Mouse (Mus musculus) hematopoietic stem cell, adult 5-6 weeks (primary cell): ENCODE data around the gene Theg. TPM values are rescaled to one million over a fixed set of nuclear protein-coding genes. Genes with fewer than 3 reads are reported as not detected.

ENCODE experiments used
- ATAC-seq, 2 experiments: fragments of 125-278 bp in 1 of 2; replicated peaks in 1 of 2; 2 replicates each; pipeline ENCODE4 v1.8.0; 2016 to 2017; ENCODE audit warnings: inconsistent platforms in 2 of 2, mild to moderate bottlenecking in 2 of 2, moderate number of reproducible peaks in 2 of 2, low read depth in 1 of 2, moderate TSS enrichment in 1 of 2; ENCODE audit not compliant: low FRiP score in 2 of 2, poor library complexity in 2 of 2, severe bottlenecking in 2 of 2, insufficient read depth in 1 of 2, low TSS enrichment in 1 of 2
- total RNA-seq: library from RNA; stranded (forward); fragments of 172-1452, 232-1000 nt; gene quantifications from 2 replicates; pipeline ENCODE4 v1.2.3, GENCODE M21; 2017

Theg gene
- total RNA-seq, 1 experiment from 2014 or later = not detected

DNA sequence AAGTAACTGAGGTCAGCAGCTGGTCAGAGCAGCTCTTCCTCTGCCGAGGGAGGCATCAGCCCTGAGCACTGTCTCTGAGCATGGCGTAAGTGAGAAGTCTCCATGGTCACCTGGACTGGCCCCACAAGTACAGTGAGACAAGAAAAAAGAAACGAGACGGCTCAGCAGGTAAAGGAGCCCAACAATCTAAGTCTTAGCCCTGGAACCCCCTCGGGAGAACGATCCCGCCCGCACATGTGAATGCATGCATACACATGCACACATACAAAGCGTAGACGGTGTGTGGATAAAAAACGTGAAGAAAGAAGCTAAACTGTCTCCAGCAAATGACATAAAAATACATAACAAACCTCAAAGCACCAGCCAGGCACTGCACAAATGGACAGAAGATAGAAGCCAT lies 40.6 kb downstream of the Theg start:
- no peak for ATAC-seq

DNA sequence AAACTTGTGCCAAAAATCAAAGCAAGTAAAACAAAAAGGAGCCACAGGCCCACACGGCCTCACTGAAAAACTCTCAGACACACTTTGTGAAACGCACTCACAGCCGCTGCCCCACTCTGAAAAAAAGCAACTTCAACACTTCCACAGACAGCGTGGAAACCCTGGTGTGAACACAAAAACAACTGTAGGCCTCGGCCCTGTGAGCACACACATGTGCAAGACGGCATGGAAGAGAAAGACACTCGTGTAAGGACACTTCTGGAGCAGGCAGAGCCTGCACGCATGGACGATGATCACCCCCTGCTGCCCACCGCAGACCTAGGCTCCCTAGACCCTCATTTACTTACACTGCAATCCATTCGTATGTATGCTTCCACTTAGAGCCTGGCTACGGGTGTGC lies 41.2 kb downstream of the Theg start:
- no peak for ATAC-seq

DNA sequence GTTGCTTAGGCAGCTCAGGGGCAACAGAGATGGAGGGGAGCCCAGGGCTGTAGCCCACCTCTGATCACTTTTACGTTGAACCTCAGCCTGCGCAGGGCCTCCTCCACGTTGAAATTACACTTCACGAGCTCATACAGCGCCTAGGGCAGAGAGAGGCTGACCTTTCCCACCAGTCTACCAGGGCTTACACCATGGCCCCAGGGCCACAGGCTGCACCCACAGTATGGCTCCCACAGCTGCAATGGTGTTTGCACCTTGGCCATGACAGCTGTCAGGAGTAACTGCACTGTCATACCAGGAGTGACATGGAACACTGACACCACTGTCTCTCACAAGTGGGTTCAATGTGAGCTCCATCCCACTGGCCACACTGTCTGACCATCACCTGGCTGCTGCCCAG lies 42.5 kb downstream of the Theg start:
- no peak for ATAC-seq

DNA sequence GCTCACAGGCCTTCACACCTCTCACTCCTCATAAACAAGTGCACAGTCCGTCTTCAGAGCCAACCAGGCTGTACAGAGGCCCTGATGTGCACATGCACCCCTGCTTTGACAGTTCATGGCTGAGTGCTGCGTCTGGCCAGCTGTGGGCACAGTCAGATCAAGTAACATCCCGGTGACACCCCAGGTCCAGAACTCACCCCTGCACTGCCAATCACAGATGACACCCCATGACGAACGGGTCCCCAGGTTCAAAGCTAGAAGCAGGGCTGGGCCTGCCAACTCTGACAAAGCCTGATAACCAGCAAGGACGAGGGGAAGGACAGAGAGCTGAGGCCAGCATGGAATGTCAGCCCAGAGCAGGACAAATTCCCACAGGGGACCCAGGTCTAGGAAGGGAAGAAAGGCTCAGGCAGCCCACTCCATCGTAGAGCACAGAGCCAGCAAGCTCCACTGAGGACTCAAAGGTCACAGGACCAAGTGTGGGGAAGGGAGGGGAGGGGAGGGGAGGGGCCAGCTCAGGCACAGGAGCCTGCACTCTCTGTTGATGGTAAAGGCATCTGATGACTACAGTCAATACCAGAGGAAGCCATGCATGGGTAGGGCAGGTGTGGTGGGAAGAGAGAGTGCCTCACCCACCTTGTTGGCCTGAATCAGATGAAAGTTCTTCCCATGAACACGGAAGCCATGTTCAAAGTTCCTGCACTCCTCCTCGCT lies 43.1 kb downstream of the Theg start:
- ATAC-seq = no peak

DNA sequence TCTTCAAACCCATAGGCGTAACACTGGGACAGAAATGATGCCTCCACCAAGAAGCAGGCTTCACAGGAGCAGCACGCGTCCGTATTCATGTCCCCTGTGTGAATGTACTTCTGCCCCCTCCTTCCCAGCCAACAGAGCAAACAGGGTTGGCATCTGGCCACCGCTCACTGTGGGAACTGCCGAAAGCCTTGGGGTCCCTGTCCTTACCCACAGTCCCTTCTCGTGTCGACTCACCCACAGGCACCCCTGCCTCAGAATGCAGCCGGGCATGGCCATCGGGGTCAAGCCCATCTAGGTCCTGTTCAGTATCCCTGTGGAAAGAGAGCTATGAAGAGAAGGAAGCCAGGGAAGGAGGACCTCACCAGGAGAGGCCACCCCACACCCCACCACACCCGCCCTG lies 45.0 kb downstream of the Theg start:
- ATAC-seq = no peak

DNA sequence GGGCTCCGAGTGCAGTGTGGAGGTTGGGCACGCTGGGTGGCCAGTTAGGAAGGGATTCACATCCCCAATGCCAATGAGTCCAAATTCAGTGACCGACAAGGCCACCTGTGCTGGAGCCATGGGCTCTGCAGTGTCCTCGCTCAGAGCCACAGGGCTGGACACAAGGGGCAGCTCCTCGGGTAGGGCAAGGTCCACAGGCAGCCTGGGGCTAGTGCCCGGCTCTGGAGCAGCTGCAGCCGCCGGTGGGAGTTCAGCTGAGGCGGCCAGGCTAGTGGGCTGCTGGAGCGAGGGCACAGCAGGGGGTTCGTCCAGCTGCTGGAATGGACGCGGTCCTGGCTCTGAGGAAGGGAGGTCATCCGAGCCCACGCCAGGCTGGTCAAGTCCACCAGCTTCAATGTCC lies 45.6 kb downstream of the Theg start:
- no peak for ATAC-seq

DNA sequence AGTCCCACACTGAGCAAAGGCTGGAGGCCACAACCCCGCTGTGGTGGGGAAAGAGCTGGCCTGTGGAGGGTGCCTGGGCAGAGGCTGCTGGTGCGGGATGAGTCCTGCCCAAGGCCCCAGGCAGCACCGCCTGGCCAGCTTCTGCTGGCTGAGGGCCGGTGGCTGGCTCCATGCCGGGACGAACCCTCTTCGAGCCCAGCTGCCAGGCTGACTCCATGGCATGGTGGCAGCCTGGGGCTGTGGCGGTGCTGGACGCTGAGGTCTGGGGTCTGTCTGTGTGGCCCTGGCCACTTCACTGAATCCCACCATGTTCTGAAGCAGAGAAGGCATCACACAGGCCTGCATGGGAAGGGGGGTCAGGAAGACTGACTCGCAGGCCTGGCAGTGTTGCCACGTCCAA lies 46.4 kb downstream of the Theg start:
- ATAC-seq = no peak

DNA sequence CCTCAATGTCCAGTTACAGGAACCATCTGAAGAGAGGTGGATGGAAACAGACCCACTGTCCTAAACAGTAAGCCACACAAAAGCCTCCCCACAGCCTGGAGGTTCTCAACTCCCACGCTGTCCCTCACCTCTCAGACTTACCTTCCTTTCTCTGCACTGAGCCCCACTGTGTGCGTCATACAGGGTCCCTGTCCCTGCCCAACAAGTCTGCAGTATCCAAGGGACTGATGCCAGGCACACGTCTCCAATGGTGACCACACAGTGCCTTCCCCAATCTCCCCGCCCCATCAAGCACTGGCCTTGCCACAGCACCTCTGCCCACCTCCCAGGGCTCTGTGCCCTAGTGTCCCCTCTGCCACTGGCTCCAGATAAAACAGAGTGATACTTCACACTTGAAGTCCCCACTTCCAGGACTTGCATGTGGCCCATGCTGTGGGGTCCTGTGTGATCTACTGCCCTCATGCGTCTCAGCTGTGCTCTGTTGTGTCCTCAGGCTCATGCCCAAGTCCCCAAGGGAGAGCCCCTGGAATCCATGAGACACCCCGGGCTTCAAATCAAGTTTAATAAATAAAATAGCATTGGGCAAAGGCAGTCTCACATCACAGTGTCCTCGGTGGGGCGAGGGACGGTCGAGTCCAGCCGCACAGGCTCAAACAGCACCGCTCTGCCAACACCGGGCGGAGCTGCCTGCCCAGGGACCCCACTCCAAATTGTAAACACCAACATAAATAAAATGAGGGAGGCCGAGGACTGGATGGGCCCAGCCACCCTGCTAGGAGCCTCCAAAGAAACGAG lies 47.2 kb downstream of the Theg start:
- no peak for ATAC-seq

DNA sequence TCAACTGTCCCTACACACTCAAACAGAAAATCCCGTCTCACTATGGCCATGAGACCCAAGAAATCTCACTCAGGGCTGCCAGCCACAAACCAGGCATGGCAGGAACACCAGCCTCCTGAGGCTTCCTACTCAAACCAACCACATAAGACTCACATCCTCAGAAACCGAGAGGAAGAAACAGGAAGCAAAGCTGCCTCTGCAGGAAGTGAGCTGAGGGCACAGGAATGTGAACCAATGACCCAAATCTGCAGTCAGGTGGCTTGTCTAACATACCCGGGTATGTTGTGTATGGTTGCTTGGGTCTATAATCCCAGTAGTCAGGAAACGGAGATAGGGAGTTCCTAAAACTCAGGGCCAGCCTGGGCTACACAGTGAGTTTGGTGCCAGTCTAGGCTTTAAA lies 48.3 kb downstream of the Theg start:
- ATAC-seq = peak; percentile 86 to 96

DNA sequence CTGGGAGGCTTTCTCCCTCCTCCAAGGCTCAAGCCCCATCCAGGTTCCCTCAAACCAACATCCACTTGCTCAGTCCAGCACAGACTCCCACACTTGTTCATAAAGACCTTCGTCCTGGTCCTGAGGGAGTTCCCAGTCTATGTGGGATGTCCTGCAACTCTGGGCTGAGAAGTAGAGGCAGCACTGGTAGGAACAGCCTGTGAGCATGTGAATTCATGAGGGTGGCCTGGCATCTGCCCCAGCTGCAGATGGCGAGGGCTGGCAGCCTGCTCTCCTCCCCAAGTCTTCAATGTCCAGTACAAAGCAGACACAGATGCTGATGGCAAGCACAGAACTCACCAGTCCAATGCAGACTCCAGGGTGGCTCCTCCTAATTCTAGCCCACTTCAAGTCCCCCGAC lies 48.8 kb downstream of the Theg start:
- ATAC-seq = 0 out of 4 replicates have a peak, but pooled peaks of 1 of the 2 experiments have one; percentile 12

DNA sequence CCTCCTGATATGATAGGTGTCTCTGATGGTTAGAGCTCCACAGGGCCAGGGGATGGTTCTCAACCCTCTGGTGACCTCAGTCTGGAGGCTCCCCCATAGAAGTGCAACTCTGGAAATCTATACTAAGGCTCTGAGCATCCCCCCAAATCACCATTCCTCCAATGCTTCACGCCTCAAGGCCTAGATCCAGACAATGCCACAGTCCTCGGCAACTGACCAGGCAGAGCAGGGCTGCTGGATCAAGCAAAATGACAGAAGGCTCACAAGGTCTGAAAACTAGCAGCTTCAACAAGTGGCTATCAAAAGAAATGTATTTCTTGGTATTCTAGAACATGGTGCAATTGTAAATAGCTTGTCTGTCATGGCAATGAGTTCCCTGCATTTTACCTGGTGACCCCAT lies 49.4 kb downstream of the Theg start:
- no peak for ATAC-seq

DNA sequence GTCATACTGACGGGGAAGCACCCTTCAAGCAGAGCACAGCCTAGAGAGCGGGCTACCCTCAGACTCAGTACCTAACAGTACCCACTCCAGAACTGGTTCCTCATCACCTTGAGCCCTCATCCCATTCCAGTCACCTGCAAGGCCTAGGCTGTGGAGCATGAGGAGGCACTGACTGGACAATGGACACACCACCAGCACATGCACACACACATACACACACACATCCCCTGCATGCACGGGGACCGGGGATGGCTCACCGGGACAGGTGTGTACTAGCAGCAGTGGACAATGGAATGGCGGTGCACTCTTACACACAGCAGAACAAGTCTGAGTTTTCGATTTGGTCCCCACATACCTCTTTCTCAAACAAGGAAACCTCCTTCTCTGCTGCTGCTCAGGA lies 49.9 kb downstream of the Theg start:
- ATAC-seq = no peak

DNA sequence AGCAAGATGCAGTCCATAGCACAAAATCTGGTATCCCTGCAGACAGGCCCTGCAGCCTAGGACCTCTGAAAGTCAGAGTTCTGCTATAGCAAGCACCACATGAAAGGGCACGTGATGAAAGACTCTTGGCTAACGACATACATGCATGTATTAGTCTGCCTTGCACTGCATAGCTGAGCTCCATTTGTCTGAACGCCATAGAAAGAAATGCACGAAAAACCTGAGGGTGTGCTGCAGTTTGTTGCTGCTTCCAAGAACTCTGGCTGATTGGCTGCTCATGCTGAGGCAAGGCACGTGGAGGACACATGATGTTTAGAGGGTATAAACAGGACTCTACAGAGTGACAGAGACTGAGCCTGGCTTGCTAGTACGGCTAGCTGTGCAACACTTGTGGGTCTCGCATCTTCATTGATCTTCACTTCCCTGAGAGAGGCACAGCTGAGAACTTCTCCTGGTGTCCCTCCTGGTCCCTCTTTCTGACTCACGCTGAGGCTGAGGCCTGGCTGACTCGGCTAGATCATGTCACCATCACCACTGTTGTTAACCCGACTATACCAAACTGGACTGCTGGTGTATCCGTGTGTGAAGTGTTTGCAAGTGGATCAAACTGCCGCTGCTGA lies 50.6 kb downstream of the Theg start:
- no peak for ATAC-seq

DNA sequence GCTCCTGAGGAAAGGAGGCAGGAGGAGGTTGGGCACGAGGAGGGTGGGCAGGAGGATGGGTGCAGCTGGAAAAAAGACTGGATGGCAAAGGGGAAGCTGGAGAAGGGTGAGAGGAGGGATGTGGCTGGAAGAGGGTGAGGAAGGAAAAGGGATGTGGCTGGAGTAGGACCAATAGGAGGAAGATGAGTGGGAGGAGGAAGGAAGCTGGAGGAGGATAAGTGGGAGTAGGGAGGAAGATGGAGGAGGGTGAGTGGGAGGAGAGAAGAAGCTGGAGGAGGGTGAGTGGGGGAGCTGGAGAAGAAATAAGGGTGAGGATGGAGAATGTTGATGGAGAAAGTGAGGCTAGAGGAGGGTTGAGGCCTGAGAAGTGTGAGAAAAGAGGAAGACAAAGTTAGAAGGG lies 51.7 kb downstream of the Theg start:
- ATAC-seq = no peak

DNA sequence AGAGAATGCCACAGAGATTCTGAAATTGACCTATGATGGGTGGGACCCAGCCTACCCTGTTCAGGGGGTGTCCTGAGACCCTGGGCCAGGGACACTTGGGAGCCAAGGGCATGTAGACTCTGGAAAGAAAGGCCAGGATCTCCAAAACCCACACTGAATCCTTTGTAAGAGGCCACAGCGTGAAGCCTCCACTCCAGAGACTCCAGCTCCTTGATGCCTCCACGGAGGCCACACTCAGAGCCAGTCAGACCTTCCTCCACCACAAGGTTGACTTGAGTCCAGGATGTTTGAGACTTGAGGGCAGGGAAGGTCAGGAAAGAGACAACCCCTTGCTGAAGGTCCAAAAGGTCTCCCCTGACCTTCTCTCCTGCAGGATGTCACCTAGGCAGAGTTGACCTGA lies 52.7 kb downstream of the Theg start:
- no peak for ATAC-seq

DNA sequence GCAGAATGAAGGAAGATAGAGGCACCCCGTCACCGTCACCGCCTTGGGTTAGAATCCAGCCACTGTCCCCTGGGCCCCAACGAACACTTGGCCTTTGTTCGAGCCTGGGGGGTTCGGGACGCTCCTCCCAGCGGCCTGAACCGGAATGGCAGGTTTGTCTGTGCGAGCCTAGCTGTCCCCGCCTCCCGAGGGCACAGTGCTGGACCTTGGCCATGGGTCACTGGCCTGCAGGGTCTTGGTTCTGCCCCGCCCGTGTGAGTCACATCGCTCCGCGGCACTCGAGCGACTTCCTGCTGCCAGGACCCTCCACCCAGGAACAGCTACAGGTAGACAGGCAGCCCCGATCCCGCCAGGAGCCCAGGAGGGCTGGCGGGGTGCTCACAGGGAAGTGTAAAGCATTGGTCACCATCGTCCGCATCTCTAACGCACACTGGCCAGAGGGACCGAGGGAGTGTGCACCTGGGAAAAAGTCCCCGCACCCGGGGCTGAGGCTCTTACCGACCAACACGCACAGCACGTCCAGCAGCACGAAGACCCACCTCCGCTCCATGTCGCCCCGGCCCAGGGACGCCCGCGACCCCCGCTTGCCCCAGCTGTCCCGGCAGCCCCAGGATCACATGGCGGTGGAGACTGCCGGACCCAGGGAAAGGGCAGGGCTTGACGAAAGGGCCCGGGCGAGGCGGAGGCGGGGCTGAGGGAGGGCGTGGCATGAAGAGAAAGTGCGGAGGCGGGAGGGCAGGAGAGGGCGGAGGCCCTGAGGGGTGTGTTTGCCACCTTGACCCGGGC lies 53.8 kb downstream of the Theg start, which contains the start of gene Plpp2:
Gene Plpp2 (minus strand): TSS at position 671 of the 786 bp plus-strand sequence.
- peak; percentile 66 to 77 for ATAC-seq

DNA sequence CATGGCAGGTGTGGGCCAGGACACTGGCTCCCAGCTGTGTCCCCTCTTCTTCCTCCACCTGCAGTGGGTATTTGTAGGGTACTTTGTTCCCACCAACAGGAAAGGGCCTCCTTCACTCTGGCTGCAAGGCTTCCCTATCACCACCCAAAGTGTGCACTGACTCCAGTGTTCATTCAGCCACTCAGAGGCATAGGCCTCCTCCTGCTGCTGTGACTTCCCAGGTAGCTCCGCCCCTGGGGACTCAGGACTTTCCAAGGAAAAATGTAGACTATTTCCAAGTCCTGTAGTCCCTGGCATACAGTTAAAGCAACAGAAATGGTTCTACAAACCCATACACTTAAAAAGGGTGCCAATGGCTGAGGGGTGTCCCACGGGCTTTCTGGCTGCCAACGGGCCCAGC lies 54.5 kb downstream of the Theg start:
- ATAC-seq = no peak

DNA sequence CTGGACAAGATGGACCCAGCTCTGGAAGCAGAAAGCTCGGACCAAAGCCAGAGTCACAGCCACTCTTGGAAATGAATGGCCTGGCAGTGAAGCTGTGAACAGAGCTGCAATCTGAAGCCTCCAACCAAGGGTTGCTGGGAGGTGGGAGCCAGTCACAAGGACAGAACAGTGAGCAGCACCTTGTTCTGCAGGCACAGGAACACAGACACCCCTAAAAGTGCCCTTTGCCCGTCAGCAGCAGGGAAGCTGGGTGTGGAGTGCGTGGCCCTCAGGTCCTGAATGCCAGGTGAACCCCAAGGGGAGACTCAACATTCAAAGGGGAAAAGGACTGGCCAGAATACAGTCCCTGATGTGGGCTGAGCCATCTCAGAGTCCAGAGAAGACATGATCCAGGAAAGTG lies 55.5 kb downstream of the Theg start:
- no peak for ATAC-seq
